Mouse (Mus musculus) midbrain, embryonic 14.5 days (tissue): ENCODE measurements at regions not wholly inside any gene's neighbourhood (a gene's known extent, or its start where the extent isn't known, plus 50 kb on each side); places are given as distances from the start of the nearest gene placed in this dataset.

ENCODE experiments used
- ATAC-seq: fragments of 200-750 bp; cut with Nextera tagmentation; 2 replicates; pipeline ENCODE4 v1.8.0; 2017; ENCODE audit warnings: moderate number of reproducible peaks, moderate library complexity; ENCODE audit not compliant: low FRiP score, low TSS enrichment
- DNase-seq: peaks from one replicate; pipeline ENCODE4 v3.0.0-alpha.2; 2015
- H3K27ac ChIP-seq: fragments of 300-500 bp; sonication (generic); replicated peaks from 2 replicates; pipeline ENCODE4 v1.5.1; 2014; ENCODE audit warnings: mild to moderate bottlenecking, low read depth, low read length, moderate library complexity
- H3K27me3 ChIP-seq: fragments of 300-500 bp; sonication (generic); 2 replicates; pipeline ENCODE4 v1.6.1; 2014; ENCODE audit warnings: low read length, control low read depth, mixed read lengths; ENCODE audit not compliant: control insufficient read depth, insufficient read depth
- H3K36me3 ChIP-seq: fragments of 300-500 bp; sonication (generic); 2 replicates; pipeline ENCODE4 v1.6.1; 2014; ENCODE audit warnings: low read length, control low read depth; ENCODE audit not compliant: control insufficient read depth, insufficient read depth
- H3K4me1 ChIP-seq: fragments of 300-500 bp; sonication (generic); 2 replicates; pipeline ENCODE4 v1.6.1; 2014; ENCODE audit warnings: mild to moderate bottlenecking, antibody characterized with exemption, low read length, control low read depth; ENCODE audit not compliant: control insufficient read depth, insufficient read depth
- H3K4me2 ChIP-seq: fragments of 300-500 bp; sonication (generic); 2 replicates; pipeline ENCODE4 v1.6.1; 2014; ENCODE audit warnings: mild to moderate bottlenecking, low read length, moderate library complexity
- H3K4me3 ChIP-seq: fragments of 300-500 bp; sonication (generic); replicated peaks from 2 replicates; pipeline ENCODE4 v1.5.1; 2014; ENCODE audit warnings: low read depth, low read length
- H3K9ac ChIP-seq: fragments of 300-500 bp; sonication (generic); replicated peaks from 2 replicates; pipeline ENCODE4 v1.6.1; 2014; ENCODE audit warnings: mild to moderate bottlenecking, low read length, moderate library complexity
- H3K9me3 ChIP-seq: fragments of 300-500 bp; sonication (generic); 2 replicates; pipeline ENCODE4 v1.6.1; 2016; ENCODE audit warnings: low read length, control low read depth, mixed read lengths; ENCODE audit not compliant: control insufficient read depth
- WGBS: fragments of 180-500 bp; shearing (Covaris S2); extraction: QIAGEN DNeasy Blood & Tissue Kit; methylation state at CpG from one replicate; pipeline ENCODE4 v1.1.7; 2014; 5-methylcytosine and 5-hydroxymethylcytosine counted together

GRCm38 (mm10) chr5:59669153-59669552 is 1951.4 kb downstream of the Pcdh7 start:
- 93% methylated on average over 1 of the region's 1 CpGs for WGBS
- DNase-seq: no peak
- no peak for ATAC-seq
- Histone ChIP-seq H3K4me1 (no peaks in the 10 kb centered on the region), H3K27ac (no peak overlapping the region), H3K36me3 (no peaks in the 10 kb centered on the region), H3K27me3 (no peaks in the 10 kb centered on the region), H3K9me3 (no peaks in the 10 kb centered on the region), H3K4me2 (no peak overlapping the region), H3K4me3 (no peak overlapping the region), H3K9ac (no peak overlapping the region)

- Histone ChIP-seq H3K9ac (no peak overlapping the region), H3K4me1 (no peaks in the 10 kb centered on the region), H3K27ac (no peak overlapping the region), H3K9me3 (no peaks in the 10 kb centered on the region), H3K4me2 (no peak overlapping the region), H3K4me3 (no peak overlapping the region), H3K36me3 (no peaks in the 10 kb centered on the region), H3K27me3 (no peaks in the 10 kb centered on the region)
- ATAC-seq (no peak), DNase-seq (no peak)
These were observed 1982.2 kb downstream of the Pcdh7 start for GRCm38 (mm10) chr5:59700009-59700408.

GRCm38 (mm10) chr5:59715457-59715856 is 1997.7 kb downstream of the Pcdh7 start:
- WGBS: 53% methylated on average over 2 of the region's 2 CpGs
- ATAC-seq: no peak

GRCm38 (mm10) chr5:59756229-59756628 is 2038.5 kb downstream of the Pcdh7 start:
- H3K27ac ChIP-seq: no peak overlapping the region
- 95% methylated on average over 2 of the region's 2 CpGs for WGBS
- no peak overlapping the region for H3K9ac ChIP-seq
- H3K4me1 ChIP-seq: no peaks in the 10 kb centered on the region
- H3K4me3 ChIP-seq: no peak overlapping the region
- H3K27me3 ChIP-seq: no peaks in the 10 kb centered on the region
- H3K9me3 ChIP-seq: no peaks in the 10 kb centered on the region
- DNase-seq: no peak
- no peaks in the 10 kb centered on the region for H3K36me3 ChIP-seq
- no peak for ATAC-seq
- no peak overlapping the region for H3K4me2 ChIP-seq

More at GRCm38 (mm10) chr5:59715457-59715856, 1997.7 kb downstream of the Pcdh7 start:
- Histone ChIP-seq H3K4me3 (no peak overlapping the region), H3K27ac (no peak overlapping the region), H3K9ac (no peak overlapping the region), H3K9me3 (no peaks in the 10 kb centered on the region), H3K4me2 (no peak overlapping the region), H3K27me3 (no peaks in the 10 kb centered on the region), H3K4me1 (no peaks in the 10 kb centered on the region), H3K36me3 (no peaks in the 10 kb centered on the region)
- DNase-seq: peak; percentile 9

- Histone ChIP-seq H3K4me1 (no peaks in the 10 kb centered on the region), H3K9me3 (no peaks in the 10 kb centered on the region), H3K27ac (no peak overlapping the region), H3K27me3 (no peaks in the 10 kb centered on the region), H3K36me3 (no peaks in the 10 kb centered on the region), H3K4me3 (no peak overlapping the region), H3K9ac (no peak overlapping the region), H3K4me2 (no peak overlapping the region)
- ATAC-seq (no peak), DNase-seq (no peak)
- WGBS: 74% methylated on average over 4 of the region's 4 CpGs
These were observed 2039.1 kb downstream of the Pcdh7 start for GRCm38 (mm10) chr5:59756660-59757415.
